Mouse (Mus musculus) cerebellum, adult 9-10 months (tissue): ENCODE results near the gene Wasf3.
"Not testable (repeated sequence)": the region's sequence is repeated elsewhere in the genome, so short reads cannot be mapped to it uniquely, and the experiment has no call there.

ENCODE experiments used
- DNase-seq: peaks from one replicate; pipeline ENCODE4 v3.0.0; 2022

Gene Wasf3

DNA sequence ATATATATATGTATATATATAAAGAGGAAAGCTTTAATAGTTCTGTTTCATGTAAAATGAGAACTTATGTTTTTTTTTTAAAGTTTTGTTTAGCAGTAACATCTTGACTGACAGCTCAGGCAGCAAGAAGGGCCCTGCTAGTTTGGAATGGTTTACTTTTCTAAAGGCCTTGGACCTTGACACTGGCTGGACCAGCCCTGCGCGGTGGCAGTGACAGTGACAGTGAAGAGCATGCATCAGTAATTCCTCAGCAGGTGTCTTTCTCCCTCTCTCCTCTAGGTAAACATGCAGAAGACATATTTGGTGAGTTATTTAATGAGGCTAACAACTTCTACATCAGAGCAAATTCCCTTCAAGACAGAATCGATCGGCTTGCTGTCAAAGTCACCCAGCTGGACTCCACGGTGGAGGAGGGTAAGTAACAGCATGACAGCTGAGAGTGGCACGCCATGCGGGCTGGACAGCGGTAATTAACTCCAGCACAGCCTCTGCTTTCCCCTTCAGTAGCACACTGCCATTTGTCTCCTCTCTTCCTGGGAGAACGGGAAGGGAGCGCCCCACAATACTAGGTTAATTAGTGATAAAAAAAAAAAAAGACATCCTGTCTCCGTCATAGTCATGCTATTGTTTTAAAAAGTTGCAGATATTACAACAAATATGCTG lies 66.9 kb downstream of the Wasf3 start:
- DNase-seq = no peak

DNA sequence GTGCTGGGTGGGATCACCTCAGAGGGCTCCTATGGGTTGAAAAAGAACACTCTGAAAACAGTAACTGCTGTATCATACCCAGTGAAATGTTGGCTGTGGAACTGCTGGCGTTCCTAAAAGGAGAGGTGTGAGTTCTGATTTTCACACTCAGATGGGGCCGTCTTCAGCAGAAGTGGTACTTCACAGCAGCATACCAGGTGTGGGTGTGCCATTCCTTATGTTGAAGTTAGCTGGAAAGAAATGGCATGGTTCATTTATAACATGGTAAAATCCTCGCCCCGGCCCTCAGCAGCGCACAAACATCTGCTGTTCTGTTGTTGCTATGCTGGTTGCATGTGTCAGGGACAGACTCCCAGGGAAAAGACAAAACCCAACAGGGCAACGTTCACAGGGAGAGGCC lies 68.8 kb downstream of the Wasf3 start:
- no peak for DNase-seq

DNA sequence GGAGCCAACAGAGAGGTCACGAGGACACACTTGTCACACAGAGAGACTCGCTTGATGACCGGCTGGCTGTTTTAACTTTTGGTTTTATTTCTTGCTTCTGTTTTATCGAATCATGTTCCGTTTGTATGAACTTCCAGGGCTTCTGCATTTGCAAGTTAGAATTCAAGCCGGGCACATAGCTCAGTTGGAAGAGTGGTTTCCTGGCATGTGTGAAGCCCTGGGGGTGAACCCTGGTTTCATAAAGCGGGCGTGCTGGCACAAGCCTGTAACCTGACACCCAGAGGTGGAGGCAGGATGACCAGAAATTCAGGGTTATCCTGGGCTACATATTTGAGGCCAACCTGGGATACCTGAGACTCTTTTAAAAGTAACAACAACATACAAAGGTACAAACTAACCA lies 76.8 kb downstream of the Wasf3 start:
- DNase-seq = no peak

DNA sequence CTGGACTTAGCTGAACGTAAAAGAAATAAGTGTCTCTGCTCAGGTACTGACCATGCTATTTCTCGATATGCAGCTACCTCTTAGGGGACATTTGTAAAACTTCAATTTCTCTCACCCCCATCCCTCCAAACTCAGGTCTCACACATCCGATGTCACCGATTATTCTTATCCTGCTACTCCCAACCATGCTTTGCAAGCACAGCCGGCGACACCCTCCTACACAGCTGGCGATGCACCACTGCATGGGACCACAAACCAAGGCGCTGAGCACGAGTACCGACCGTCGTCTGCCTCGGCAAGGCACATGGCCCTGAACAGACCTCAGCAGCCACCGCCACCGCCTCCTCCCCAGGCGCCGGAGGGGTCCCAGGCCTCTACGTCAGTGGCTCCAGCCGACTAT lies 81.9 kb downstream of the Wasf3 start:
- DNase-seq = no peak

DNA sequence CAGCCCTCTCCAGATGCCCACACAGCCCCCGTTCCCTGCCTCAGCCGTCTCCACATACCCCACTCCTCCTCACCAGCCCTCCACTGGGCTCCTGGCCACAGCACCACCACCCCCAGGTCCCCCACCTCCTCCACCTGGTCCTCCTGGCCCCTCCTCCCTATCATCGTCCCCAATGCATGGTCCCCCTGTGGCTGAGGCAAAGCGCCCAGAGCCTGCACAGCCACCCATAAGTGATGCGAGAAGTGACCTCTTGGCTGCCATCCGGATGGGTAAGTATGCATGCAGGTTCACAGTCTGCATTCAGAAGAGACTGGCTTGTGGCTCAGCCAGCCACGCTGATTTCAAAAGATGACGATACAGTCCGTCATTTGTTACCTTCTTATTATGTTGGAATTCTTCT lies 83.5 kb downstream of the Wasf3 start:
- no peak for DNase-seq

DNA sequence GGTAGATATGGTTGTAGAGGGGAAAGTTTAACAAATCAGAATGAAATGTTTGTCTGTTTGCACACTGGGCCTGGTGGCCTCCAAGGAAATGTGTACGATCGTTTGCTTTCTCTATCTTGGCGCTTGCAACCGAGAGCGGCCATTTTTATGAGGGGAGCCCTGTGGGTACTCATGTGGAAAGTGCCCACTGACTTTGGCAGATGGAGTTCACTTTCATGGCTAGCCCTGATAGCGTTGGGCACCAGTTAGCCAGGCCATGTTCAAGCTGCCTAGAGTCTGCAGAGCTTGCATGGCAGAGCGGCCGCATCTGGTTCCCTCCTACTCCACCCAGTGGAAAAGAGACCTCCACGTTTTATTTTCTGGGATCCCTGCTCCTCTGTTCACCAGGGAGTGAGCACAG lies 86.0 kb downstream of the Wasf3 start:
- no peak for DNase-seq

DNA sequence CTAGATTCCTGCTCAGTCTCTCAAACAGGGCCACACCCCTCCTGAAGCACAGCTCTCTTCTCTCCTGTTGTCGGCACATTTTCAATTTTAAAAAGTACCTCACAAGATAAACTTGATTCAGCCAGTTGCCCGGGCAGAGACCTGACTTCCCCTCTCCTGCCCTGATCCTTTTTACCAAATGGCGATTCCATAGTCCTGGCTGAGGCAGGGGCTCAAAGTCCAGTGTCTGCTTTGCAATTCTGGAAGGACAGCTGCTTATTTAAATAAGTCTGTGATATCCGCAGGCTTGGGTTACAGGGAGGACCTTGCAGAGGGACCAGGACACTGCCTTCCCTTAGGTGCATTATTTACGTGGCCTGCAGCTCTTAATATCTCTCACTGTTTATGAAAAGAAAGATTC lies 86.5 kb downstream of the Wasf3 start:
- DNase-seq = no peak

DNA sequence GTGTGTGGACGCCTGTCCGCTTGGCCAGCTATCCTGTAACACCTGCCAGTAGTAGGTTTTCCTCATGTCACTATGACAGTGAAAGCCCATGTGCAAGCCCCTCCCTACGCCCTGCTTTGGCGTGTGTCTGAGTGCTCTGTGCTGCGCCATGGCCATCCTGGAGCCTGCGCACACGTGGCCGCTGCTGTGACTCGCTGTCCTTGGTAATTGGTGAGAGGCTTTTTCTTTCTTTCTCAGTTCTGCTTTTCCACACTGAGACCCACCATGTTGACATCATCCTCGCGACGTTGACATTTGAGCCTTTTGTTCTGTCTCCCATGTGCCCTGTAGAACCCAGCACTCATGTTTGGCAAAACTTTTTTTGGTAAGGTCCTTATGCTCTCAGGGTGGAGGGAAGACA lies 87.0 kb downstream of the Wasf3 start:
- no peak for DNase-seq

DNA sequence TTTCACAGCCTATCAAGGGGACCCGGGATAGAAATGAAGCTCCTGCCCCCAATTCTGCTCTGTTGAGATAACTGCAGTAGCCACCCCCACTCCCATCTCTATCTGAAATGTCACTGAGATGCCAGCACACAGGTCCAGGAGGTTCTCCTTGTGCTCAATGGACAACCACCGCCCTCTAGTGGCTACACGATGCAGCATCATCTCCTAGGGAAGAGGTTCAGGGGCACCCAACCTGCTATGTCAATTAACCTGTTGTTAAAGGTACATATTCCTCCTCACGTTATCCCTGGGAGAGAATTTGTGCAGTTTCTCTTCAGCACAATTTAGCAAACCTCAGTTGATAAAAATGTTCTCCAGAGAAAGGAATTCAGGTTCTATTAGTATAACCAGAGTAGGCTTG lies 94.8 kb downstream of the Wasf3 start:
- peak; percentile 70 for DNase-seq

DNA sequence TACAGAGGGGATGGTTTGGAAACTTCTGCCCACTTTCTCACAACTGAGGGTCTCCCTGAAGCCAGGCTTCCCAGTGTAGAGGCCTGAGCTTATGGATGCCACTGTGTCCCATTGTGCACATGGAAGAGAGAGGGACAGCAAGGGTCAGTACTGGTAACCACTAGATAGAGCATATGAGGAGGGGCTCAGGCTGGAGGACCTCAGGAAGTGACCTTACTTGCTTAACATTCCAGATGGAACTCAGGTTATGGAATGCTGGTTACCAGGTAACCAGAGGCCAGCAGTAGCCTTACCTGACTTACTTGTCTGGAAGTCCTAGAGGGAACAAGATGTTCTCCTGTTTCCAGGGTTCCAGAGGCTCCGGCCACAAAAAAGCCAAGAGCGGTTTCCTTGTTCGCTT lies 96.9 kb downstream of the Wasf3 start, which contains the start of gene Gm6408:
TSS of gene Gm6408 (plus strand) at position 301 of the 400 bp plus-strand sequence.
- not testable (repeated sequence) for DNase-seq

DNA sequence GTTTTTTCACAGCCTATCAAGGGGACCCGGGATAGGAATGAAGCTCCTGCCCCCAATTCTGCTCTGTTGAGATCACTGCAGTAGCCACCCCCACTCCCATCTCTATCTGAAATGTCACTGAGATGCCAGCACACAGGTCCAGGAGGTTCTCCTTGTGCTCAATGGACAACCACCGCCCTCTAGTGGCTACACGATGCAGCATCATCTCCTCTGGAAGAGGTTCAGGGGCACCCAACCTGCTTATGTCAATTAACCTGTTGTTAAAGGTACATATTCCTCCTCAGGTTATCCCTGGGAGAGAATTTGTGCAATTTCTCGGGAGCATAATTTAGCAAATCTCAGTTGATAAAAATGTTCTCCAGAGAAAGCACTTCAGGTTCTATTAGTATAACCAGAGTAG lies 104.2 kb downstream of the Wasf3 start:
- DNase-seq = peak; percentile 53

DNA sequence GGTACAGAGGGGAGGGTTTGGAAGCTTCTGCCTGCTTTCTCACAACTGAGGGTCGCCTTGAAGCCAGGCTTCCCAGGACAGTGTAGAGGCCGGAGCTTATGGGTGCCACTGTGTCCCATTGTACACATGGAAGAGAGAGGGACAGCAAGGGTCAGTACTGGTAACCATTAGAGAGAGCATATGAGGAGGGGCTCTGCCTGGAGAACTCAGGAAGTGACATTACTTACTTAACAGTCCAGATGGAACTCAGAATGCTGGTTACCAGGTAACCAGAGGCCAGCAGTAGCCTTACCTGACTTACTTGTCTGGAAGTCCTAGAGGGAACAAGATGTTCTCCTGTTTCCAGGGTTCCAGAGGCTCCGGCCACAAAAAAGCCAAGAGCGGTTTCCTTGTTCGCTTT lies 106.3 kb downstream of the Wasf3 start, which contains the start of gene Gm6370:
TSS of gene Gm6370 (plus strand) at position 301 of the 400 bp plus-strand sequence.
- DNase-seq = not testable (repeated sequence)

DNA sequence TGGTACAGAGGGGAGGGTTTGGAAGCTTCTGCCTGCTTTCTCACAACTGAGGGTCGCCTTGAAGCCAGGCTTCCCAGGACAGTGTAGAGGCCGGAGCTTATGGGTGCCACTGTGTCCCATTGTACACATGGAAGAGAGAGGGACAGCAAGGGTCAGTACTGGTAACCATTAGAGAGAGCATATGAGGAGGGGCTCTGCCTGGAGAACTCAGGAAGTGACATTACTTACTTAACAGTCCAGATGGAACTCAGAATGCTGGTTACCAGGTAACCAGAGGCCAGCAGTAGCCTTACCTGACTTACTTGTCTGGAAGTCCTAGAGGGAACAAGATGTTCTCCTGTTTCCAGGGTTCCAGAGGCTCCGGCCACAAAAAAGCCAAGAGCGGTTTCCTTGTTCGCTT lies 117.3 kb downstream of the Wasf3 start, which contains the start of gene 4930449I24Rik:
TSS of gene 4930449I24Rik (plus strand) at position 301 of the 400 bp plus-strand sequence.
- DNase-seq = not testable (repeated sequence)

DNA sequence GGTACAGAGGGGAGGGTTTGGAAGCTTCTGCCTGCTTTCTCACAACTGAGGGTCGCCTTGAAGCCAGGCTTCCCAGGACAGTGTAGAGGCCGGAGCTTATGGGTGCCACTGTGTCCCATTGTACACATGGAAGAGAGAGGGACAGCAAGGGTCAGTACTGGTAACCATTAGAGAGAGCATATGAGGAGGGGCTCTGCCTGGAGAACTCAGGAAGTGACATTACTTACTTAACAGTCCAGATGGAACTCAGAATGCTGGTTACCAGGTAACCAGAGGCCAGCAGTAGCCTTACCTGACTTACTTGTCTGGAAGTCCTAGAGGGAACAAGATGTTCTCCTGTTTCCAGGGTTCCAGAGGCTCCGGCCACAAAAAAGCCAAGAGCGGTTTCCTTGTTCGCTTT lies 129.0 kb downstream of the Wasf3 start, which contains the start of gene Gm3402:
TSS of gene Gm3402 (plus strand) at position 301 of the 400 bp plus-strand sequence.
- not testable (repeated sequence) for DNase-seq
